Mouse (Mus musculus) erythroblast, embryonic 14.5 days (primary cell): Measurements from ENCODE around the gene Foxred2.
A peak's percentile ranks its signal among the peaks of the same experiment; 100 is the strongest.

Source experiments
- GATA1 ChIP-seq: IDR thresholded peaks from 2 replicates; pipeline ENCODE4 v1.6.1; 2012; ENCODE audit warnings: low read length, inconsistent platforms, mixed read lengths
- TAL1 ChIP-seq: IDR thresholded peaks from 3 replicates; pipeline ENCODE4 v1.6.1; 2012; ENCODE audit warnings: low read length, inconsistent platforms, mixed read lengths

DNA sequence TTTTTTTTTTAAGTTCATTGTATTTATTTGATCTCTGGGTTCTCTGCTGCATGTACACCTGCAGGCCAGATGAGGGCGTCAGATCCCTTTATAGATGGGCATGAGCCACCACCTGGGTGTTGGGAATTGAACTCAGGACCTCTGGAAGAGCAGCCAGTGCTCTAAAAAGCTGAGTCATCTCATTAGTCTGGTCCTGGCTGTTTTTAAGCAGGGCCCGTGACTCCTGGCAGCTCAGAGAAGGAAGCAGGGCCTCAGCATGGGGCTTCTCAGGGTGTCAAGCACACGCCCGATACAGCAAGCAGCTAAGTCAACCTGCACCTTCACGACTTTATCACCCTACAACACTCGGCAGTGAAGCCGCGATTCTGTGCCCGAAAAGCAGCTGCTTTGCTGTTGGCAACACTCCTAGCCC, 8.6 kb upstream of the Foxred2 start:
- TF ChIP-seq GATA1 = no peak
- peak; percentile 56; the same call in 2 of the 3 replicates for TF ChIP-seq TAL1
